Mouse (Mus musculus) MEL (cell line): ENCODE measurements around the gene Krt13.

Experiments
- CTCF ChIP-seq, 3 experiments: IDR thresholded peaks in 2 of 3; conservative IDR thresholded peaks in 1 of 3; 2 replicates each; pipeline ENCODE4 v1.5.1; 2011 to 2012; ENCODE audit warnings: low read length in 3 of 3, low read depth in 2 of 3, mild to moderate bottlenecking in 2 of 3, improper control_type of control experiment in 1 of 3, inconsistent platforms in 1 of 3, mixed read lengths in 1 of 3, moderate library complexity in 1 of 3; ENCODE audit not compliant: control insufficient read depth in 1 of 3, insufficient read depth in 1 of 3, poor library complexity in 1 of 3, severe bottlenecking in 1 of 3
- KAT2A ChIP-seq: conservative IDR thresholded peaks from 2 replicates; pipeline ENCODE4 v1.6.1; 2012; ENCODE audit warnings: low read depth, low read length, improper control_type of control experiment, inconsistent platforms
- MAFK ChIP-seq: IDR thresholded peaks from 2 replicates; pipeline ENCODE4 v1.6.1; 2011; ENCODE audit warnings: low read depth, mild to moderate bottlenecking, low read length, improper control_type of control experiment, borderline replicate concordance
- NELFE ChIP-seq: IDR thresholded peaks from 2 replicates; pipeline ENCODE4 v1.6.1; 2011; ENCODE audit warnings: low read depth, low read length, improper control_type of control experiment
- NRF1 ChIP-seq: IDR thresholded peaks from 2 replicates; pipeline ENCODE4 v1.6.1; 2014; ENCODE audit warnings: low read depth, mild to moderate bottlenecking, inconsistent platforms, low read length, improper control_type of control experiment, moderate library complexity; ENCODE audit not compliant: poor library complexity, insufficient read depth, severe bottlenecking
- POLR2A ChIP-seq, 2 experiments: IDR thresholded peaks; 2 replicates each; pipeline ENCODE4 v1.6.1; 2011 to 2012; ENCODE audit warnings: low read length in 2 of 2, mild to moderate bottlenecking in 2 of 2, control low read depth in 1 of 2, improper control_type of control experiment in 1 of 2, low read depth in 1 of 2, moderate library complexity in 1 of 2; ENCODE audit not compliant: control insufficient read depth in 1 of 2, insufficient read depth in 1 of 2, poor library complexity in 1 of 2
- UBTF ChIP-seq: IDR thresholded peaks from 2 replicates; pipeline ENCODE4 v1.6.1; 2012; ENCODE audit warnings: low read depth, mild to moderate bottlenecking, inconsistent platforms, low read length, improper control_type of control experiment, moderate library complexity, borderline replicate concordance; ENCODE audit not compliant: insufficient read depth
- ZMIZ1 ChIP-seq: IDR thresholded peaks from 2 replicates; pipeline ENCODE4 v1.6.1; 2012; ENCODE audit warnings: low read depth, mild to moderate bottlenecking, inconsistent platforms, low read length, improper control_type of control experiment, moderate library complexity

GRCm38 (mm10) chr11:100168071-100168470, 46.7 kb upstream of the Krt13 start:
- TF ChIP-seq NRF1 (no peak), UBTF (no peak), MAFK (no peak), ZMIZ1 (no peak), KAT2A (no peak), CTCF (IDR thresholded peaks at IDR 0.05 in 2 of 3, conservative IDR thresholded peaks at IDR 0.05 in 1 of 3; ENCODE audit: control insufficient read depth in 1 of 3, insufficient read depth in 1 of 3, low read depth in 2 of 3, low read length in 3 of 3, poor library complexity in 1 of 3, severe bottlenecking in 1 of 3) (no peak), NELFE (no peak), POLR2A (IDR thresholded peaks at IDR 0.05; ENCODE audit: control insufficient read depth in 1 of 2, insufficient read depth in 1 of 2, low read depth in 1 of 2, low read length in 2 of 2, poor library complexity in 1 of 2) (no peak)
